Mouse (Mus musculus) yolk sac, embryonic 10.5 days (tissue): ENCODE measurements around the gene Tusc2.
"Not testable (repeated sequence)": the region's sequence is repeated elsewhere in the genome, so short reads cannot be mapped to it uniquely, and the experiment has no call there.

Experiments
- DNase-seq: peaks from one replicate; pipeline ENCODE4 v3.0.0-alpha.2; 2017; ENCODE audit warnings: low spot score

Tusc2 gene

GRCm38 (mm10) chr9:107545199-107545598 lies 17.9 kb upstream of the Tusc2 start:
- no peak for DNase-seq

- peak; percentile 54 for DNase-seq
Observed at GRCm38 (mm10) chr9:107545602-107546001, 17.5 kb upstream of the Tusc2 start.

GRCm38 (mm10) chr9:107547026-107547425 lies 16.0 kb upstream of the Tusc2 start, which contains the start of gene Zmynd10:
Gene Zmynd10 (plus strand): TSS chr9:107547298.
- DNase-seq: peak; percentile 83

- no peak for DNase-seq
Observed at GRCm38 (mm10) chr9:107547957-107548356, 15.1 kb upstream of the Tusc2 start.

GRCm38 (mm10) chr9:107548820-107549219 lies 14.2 kb upstream of the Tusc2 start:
- no peak for DNase-seq

- DNase-seq: no peak
Observed at GRCm38 (mm10) chr9:107549297-107550074, 13.6 kb upstream of the Tusc2 start.

- peak; percentile 90 for DNase-seq
Observed at GRCm38 (mm10) chr9:107550491-107551116, 12.5 kb upstream of the Tusc2 start.

GRCm38 (mm10) chr9:107551117-107551889 lies 11.8 kb upstream of the Tusc2 start, which contains the start of gene Rassf1:
Gene Rassf1 (plus strand): TSS chr9:107551555.
- peak; percentile 91 for DNase-seq

- peak; percentile 51 for DNase-seq
Observed at GRCm38 (mm10) chr9:107551890-107552355, 11.1 kb upstream of the Tusc2 start.

- no peak for DNase-seq
Observed at GRCm38 (mm10) chr9:107552690-107553393, 10.2 kb upstream of the Tusc2 start.

- no peak for DNase-seq
Observed at GRCm38 (mm10) chr9:107553541-107554318, 9.3 kb upstream of the Tusc2 start.

- DNase-seq: peak; percentile 98
Observed at GRCm38 (mm10) chr9:107554319-107554825, 8.7 kb upstream of the Tusc2 start.

- DNase-seq: peak; percentile 73
Observed at GRCm38 (mm10) chr9:107555031-107555457, 8.0 kb upstream of the Tusc2 start.

- DNase-seq: no peak
Observed at GRCm38 (mm10) chr9:107555701-107556100, 7.4 kb upstream of the Tusc2 start.

GRCm38 (mm10) chr9:107556346-107556745 lies 6.7 kb upstream of the Tusc2 start:
- no peak for DNase-seq

GRCm38 (mm10) chr9:107565556-107565955 lies 2.5 kb downstream of the Tusc2 start:
- DNase-seq: not testable (repeated sequence)

GRCm38 (mm10) chr9:107566041-107566709 lies 3.1 kb downstream of the Tusc2 start:
- peak; percentile 82 for DNase-seq

- DNase-seq: peak; percentile 50
Observed at GRCm38 (mm10) chr9:107566855-107567254, 3.8 kb downstream of the Tusc2 start.

GRCm38 (mm10) chr9:107567702-107568319 lies 4.8 kb downstream of the Tusc2 start, which contains the start of gene Hyal2:
Gene Hyal2 (plus strand): TSS chr9:107567945.
- peak; percentile 80 for DNase-seq
